Mouse (Mus musculus) cerebellum, adult 9-11 months (tissue): ENCODE data around the gene Slc25a11.

Experiments
- DNase-seq: peaks from one replicate; pipeline ENCODE4 v3.0.0; 2022

Gene Slc25a11

DNA sequence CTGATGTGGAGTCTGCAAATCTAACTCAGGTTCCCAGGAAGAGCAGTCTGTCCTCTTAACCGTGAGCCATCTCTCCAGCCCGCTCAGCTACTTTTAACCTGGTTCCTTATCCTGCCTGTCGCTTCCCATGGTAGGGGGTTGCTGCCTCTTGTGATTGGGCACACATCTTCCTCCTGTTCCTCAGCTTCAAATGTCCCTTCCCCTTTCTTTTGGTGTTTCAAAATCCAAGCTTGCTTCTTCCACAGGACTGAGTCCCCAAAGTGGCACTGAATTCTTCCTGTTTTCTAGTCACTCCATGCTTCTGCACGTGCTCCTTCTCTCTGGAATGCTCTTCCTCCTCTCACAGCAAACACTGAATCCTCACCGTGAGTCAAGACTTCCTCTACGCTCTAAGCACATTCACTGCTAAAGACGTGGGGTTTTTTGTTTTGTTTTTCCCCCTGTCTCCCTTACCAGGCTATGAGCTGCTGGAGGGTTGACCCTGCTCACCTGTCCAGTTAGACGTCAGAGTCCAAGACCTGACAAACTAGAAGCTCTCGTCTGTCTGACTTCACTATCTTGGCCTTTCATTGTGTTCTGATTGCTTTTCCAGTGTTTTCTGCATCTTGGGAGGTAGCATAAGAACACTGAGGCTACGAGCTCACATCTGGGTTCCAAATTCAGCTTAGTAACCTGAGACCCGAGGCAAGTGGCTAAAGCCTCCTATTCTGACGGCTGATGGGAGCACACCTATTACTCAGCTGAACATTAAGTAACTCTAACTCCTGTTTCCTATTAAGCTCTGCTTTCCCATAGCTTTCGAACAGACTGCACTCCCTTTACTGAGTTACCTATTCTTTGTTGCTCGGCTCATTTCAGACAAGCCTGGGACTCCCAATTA lies 20.2 kb upstream of the Slc25a11 start:
- DNase-seq: peak; percentile 36

GRCm38 (mm10) chr11:70666687-70667086 lies 19.4 kb upstream of the Slc25a11 start:
- DNase-seq: peak; percentile 49

- no peak for DNase-seq
Measured at GRCm38 (mm10) chr11:70664741-70665140, 17.5 kb upstream of the Slc25a11 start.

GRCm38 (mm10) chr11:70663957-70664356 lies 16.7 kb upstream of the Slc25a11 start:
- DNase-seq: no peak

DNA sequence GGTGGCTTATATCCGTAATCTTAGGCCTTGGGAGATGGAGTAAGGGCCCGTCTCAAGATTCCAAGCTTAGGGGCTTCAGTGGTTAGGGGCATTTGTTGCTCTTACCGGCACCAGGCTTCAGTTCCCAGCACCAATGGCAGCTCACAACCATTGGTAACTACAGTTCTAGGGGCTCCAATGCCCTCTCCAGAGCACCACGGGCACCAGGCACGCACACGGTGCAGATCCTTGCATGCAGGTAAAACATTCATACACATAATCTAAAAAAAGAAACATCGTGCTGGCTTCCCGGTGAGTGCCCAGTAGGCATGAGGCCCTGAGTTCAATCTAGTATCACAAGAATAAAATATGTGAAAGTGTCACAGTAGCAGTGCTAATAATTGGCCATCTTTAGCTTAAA lies 15.8 kb upstream of the Slc25a11 start:
- no peak for DNase-seq

DNA sequence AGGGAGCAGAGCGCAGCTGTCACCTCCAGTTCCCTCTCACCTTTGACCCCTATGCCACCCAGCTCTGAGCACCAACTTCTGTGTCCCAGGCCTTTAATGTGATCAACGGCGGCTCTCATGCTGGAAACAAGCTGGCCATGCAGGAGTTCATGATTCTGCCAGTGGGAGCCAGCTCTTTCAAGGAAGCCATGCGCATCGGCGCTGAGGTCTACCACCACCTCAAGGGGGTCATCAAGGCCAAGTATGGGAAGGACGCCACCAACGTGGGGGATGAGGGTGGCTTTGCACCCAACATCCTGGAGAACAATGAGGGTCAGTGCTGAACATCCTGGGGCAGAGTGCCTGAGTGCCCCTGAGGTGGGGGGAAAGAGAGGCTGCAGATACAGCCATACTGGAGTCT lies 13.3 kb upstream of the Slc25a11 start:
- DNase-seq: no peak

GRCm38 (mm10) chr11:70658942-70659341 lies 11.7 kb upstream of the Slc25a11 start:
- no peak for DNase-seq

DNA sequence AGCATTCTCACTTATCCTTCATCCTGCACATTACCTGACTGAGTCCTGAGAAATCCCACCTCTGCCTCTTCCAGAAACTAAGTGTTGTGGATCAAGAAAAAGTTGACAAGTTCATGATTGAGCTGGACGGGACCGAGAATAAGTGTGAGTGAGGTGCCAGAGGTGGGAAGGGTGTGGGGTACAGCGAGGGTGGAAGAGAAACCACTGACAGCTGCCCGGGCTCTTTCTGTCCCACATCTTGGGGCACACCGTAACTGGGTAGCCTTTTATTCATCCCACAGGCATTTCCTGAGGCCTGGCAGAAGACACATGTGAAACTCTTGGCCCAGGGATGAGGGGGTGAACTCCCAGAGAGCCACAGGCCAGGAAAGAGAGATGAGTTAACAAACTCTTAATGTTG lies 11.2 kb upstream of the Slc25a11 start:
- no peak for DNase-seq

GRCm38 (mm10) chr11:70657991-70658390 lies 10.7 kb upstream of the Slc25a11 start:
- no peak for DNase-seq

DNA sequence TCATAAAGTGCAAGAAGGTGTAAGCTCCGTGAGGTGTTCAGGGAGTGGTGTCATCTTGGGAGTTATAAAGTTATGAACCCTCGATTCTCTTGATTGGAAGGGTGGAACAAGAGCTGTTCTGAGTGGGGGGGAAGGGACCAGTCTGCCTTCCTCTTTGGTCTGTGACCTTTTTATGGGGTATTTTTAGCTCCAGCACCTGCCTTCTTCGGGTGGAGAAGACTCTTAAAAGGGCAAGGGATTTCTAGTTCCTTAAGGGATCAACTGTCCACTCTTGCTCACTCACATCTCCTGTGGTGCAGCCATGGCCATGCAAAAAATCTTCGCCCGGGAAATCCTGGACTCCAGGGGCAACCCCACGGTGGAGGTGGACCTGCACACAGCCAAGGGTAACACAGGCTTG lies 10.3 kb upstream of the Slc25a11 start:
- peak; percentile 40 for DNase-seq

- DNase-seq: peak; percentile 65
Measured at GRCm38 (mm10) chr11:70656964-70657363, 9.7 kb upstream of the Slc25a11 start, which contains the start of gene Eno3. Eno3 (plus strand) TSS chr11:70657202.

DNA sequence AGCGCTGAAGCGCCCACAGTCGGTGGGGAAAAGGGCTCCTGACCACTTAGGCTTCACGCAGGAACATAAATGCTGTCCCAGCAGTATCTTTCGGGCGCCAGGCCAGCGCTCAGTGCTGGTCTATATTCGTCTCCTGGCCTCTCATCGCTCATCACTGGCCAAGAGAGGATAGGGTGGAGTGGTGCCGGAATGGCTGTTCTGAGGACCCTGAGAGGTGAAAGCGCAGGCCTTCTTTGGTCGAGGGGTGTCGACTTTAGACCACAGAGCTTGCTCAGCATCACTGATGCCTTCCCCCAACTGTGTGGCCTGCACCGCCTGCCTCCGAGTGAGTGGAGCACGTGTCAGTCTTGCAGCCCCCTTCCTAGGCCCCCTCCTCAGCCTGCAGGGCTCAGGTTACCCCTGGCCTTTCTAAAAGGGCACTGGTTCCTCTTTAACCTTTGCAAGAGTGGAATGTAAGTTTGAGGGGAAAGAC lies 9.2 kb upstream of the Slc25a11 start:
- peak; percentile 70 for DNase-seq

DNA sequence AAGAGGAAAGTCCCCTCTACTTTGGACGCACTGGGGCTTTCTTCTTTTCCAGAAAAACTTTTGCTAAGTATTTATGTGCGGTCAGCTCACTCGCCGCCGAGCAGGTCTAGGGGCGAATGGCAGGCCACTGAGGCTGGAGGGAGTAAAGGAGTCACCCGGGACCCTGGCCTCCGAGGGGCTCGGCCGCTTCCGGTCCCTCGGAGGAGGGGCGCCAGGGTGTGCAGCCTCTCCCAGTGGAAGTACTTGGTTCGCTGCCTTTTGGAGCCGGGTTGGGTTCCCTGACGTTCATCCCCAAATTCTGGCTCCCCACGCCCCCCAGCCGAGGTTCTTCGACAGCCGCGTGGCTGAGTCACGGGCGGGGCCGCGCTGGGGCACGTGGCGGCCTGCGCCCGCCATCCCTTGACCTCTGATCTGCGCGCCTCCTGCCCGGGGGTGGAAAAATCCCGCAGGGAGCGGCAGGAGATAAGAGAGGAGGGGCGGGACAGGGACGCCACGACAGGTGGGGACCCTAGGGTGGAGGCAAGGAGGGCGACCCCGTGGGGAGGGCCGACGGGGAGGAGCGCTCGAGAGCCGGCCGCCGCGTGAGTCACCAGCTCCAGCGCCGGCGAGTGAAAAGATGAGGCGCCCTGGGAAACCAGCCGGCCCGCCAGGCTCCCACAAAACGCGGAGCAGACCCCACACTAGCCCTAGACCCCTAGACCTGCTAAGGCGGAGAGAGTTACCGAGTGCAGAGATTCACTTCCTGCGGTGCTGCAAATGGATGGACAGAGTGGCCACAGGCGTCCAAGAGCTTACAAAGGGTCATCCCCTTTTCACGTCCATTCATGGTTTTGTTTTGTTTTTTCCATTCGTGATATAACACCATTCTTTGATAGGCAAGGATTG lies 8.5 kb upstream of the Slc25a11 start:
- peak; percentile 74 for DNase-seq

- DNase-seq: peak; percentile 87
Measured at GRCm38 (mm10) chr11:70654923-70655570, 7.8 kb upstream of the Slc25a11 start.

DNA sequence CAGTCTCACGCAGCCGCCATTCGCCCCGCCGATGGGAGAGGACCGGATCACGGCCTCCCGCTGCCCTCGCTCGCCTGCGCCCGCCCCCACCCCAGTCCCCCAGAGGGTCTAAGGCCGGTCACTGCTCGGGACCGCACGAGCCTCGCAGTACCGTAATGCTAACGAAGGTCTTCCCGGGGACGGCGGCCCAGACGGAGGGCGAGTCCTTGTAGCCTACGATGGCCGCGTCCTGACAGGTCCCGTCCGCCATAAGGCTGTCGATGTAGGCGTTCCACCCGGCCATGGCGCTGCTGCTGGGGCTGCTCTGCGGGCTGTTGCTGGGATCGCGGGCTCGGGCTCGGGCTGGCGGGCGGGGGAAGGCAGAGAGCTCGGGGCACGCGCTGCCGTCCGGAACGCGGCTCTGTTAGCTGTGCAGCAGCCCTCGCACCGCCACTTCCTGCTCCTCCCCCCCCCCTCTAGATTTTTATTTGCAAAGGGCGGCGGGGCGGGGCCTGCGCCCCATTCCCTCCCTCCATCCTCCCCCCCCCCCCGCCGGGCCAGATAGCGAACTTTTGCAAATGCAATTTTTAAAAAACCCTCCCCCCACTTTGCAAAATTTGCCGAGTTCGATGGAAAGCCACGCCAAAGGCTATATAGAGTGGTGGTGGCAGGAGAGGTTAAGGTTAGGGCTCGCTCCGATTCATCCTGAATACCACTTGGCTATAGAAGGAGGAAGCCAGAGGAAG lies 7.1 kb upstream of the Slc25a11 start, which contains the start of gene Pfn1:
Pfn1 (minus strand) TSS at position 447 of the 725 bp plus-strand sequence.
- DNase-seq: peak; percentile 84

- DNase-seq: peak; percentile 75
Measured at GRCm38 (mm10) chr11:70653345-70654197, 6.3 kb upstream of the Slc25a11 start.

GRCm38 (mm10) chr11:70652884-70653344 lies 5.6 kb upstream of the Slc25a11 start:
- DNase-seq: peak; percentile 44

DNA sequence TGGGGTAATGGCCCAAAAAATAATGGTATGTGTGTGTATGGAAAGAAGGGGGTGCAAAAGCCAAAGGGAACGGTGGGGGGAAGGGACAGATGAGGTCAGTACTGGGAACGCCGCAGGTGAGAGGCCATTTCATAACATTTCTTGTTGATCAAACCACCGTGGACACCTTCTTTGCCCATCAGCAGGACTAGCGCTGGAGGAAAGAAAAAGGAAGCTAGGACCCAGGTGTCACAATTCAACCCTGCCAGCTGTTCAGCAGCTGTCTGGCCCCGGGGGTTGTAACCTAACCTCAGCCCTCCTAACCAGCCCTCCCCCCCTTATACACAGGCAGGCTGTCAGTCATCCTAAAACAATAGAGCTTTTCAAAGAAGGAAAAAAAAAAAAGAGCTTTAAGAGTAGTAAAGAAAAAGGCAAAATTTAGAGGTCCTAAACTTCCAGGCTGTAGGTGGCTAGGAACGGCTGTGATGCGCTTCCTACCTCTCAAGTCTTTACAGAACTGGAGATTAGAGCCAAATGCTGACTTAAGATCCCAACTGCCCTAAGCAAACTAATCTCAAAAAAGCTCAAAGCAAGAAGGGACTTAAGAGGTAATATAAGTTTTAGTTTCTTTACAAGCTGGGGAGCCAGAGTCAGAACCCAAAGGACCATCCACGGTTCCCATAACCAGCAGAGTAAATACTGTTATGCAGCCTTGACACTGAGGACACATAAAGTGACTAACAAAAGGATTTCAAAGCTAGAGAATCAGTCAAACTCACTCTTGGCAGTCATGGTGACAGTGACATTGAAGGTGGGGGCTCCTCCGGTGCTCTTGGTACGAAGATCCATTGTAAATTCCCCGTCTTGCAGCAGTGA lies 5.0 kb upstream of the Slc25a11 start:
- DNase-seq: peak; percentile 55

DNA sequence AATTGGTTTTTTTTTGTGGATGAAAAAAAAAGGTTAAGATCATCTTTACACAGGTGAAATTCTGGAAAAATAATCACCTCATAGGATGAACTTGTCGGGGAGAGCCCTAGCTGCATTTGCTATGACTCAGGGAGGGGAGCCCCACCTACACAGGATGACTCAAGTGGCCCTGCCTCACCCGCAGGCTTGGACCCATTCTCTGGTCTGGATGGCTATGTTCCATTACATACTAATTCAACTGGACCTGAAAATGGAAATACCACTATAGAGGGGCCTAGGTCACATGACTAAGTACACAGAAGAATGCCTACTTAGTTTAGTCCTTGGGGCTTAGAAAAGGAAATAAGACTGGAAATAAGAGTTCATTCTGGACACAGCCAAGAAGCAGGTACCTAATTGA lies 4.1 kb upstream of the Slc25a11 start:
- DNase-seq: peak; percentile 39
